Comparison of ENCODE assay signal across 14 mouse cellular contexts in genomic region chr1:48881373-48881772, GRCm38 (mm10).
DNase-seq lines count a peak whose midpoint lies in the region; ATAC-seq and TF ChIP-seq lines count a peak whose summit lies in the region.
"Had no signal": no experiment of that assay in that cellular context is flagged by ENCODE, and none has a peak within 500 bp of the region (broad histone marks: within the 10 kb centered on the region; RNA-seq: fewer than 3 reads in every experiment).

No protein-coding gene starts in this region.

- no peak overlapping the region for H3K9ac ChIP-seq in kidney, postnatal 0 days (ENCODE audit: low read depth, low read length)

- 66% methylated on average over 1 of the region's 1 CpGs for WGBS in kidney, postnatal 0 days

- H3K36me3 ChIP-seq in kidney, postnatal 0 days (ENCODE audit: insufficient read depth, low read length), result no peaks in the 10 kb centered on the region

- no peaks in the 10 kb centered on the region for H3K9me3 ChIP-seq in kidney, postnatal 0 days (replicated peaks; ENCODE audit: low read length)

- intact Hi-C loops in left cerebral cortex, postnatal 36 days (cut with DNase I), result no loop called here

- no peak overlapping the region for H3K4me2 ChIP-seq in kidney, postnatal 0 days (ENCODE audit: low read length)

- DNase-seq in kidney, postnatal 0 days (ENCODE audit: low spot score), result peak; percentile 75
- no peak for DNase-seq in kidney, postnatal 10 days
- peak; percentile 30 for DNase-seq in CD4-positive helper T cell, adult 2 months (ENCODE audit: low read depth, low spot score)
- DNase-seq in R1 (ENCODE audit: low read depth, low spot score), result peak; percentile 54
- peak; percentile 81 for DNase-seq in hindlimb bud, embryonic 11.5 days (ENCODE audit: extremely low spot score, low read depth, low spot score)
- no peak for DNase-seq in left cerebral cortex, postnatal 36 days (ENCODE audit: low spot score in 2 of 2)
- no peak for DNase-seq in natural killer cell, adult 2 months (ENCODE audit: low spot score in 2 of 2)
- DNase-seq: cerebellum, adult 11-12 months; kidney, adult 9 months; thymus, adult 2 months had no signal

- no peaks in the 10 kb centered on the region for H3K4me1 ChIP-seq in kidney, postnatal 0 days (replicated peaks; ENCODE audit: insufficient read depth, low read length)

- H3K4me3 ChIP-seq in kidney, postnatal 0 days (replicated peaks; ENCODE audit: low read depth, low read length), result no peak overlapping the region
- H3K4me3 ChIP-seq: erythroblast, embryonic 14.5 days; myocyte had no signal

- H3K27me3 ChIP-seq in kidney, postnatal 0 days (ENCODE audit: insufficient read depth, low read length), result no peaks in the 10 kb centered on the region

- no peak for TF ChIP-seq CTCF in kidney, postnatal 0 days (IDR thresholded peaks at IDR 0.05; ENCODE audit: low read depth)

- H3K27ac ChIP-seq in kidney, postnatal 0 days, result no peak overlapping the region

- ATAC-seq in kidney, postnatal 0 days (replicated peaks; ENCODE audit: low FRiP score, low read depth), result no peak
- no peak for ATAC-seq in megakaryocyte, adult 5-6 weeks (ENCODE audit: poor library complexity, severe bottlenecking)
- ATAC-seq: activated CD4-positive, CD25-positive, alpha-beta regulatory T cell, adult 4 months had no signal

Comparison
In these comparisons a context has a peak if more than half of its experiments do, and no peak if none do; other contexts are left out.
1. DNase-seq: peak in kidney, postnatal 0 days (single experiment), CD4-positive helper T cell, adult 2 months (single experiment), R1 (single experiment) and hindlimb bud, embryonic 11.5 days (single experiment); none in kidney, postnatal 10 days (single experiment), left cerebral cortex, postnatal 36 days (0 of 2) and natural killer cell, adult 2 months (0 of 2).